Mouse (Mus musculus) liver, embryonic 14.5 days (tissue): ENCODE measurements at regions not wholly inside any gene's neighbourhood (a gene's known extent, or its start where the extent isn't known, plus 50 kb on each side); places are given as distances from the start of the nearest gene placed in this dataset.

ENCODE experiments used
- CTCF ChIP-seq: IDR thresholded peaks from 2 replicates; pipeline ENCODE4 v1.5.1; 2016; ENCODE audit warnings: antibody characterized with exemption, low read depth, control low read depth
- EP300 ChIP-seq: IDR thresholded peaks from 2 replicates; pipeline ENCODE4 v1.6.1; 2016; ENCODE audit warnings: antibody characterized with exemption, low read depth

DNA sequence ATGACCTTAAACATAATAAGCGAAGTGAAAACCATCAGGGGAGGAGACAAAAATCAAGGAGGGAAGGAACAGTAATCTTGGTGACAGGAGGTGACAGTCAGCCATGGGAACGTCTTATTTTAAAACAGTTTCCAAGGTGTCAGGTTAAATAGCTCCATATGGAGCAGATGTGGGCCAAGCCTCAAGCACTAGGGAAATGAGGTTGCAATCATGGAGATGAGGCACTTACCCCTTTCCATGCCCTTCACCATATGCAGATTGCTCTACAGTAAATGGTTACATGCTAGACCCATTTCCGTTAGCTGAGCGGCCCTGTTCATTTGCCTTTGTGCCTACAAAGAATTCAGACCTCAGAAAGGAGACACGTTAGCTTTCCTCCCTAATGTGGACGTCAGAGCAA lies 204.8 kb upstream of the Gm6793 start:
- no peak for TF ChIP-seq EP300
- no peak for TF ChIP-seq CTCF
